In the genomic region with DNA sequence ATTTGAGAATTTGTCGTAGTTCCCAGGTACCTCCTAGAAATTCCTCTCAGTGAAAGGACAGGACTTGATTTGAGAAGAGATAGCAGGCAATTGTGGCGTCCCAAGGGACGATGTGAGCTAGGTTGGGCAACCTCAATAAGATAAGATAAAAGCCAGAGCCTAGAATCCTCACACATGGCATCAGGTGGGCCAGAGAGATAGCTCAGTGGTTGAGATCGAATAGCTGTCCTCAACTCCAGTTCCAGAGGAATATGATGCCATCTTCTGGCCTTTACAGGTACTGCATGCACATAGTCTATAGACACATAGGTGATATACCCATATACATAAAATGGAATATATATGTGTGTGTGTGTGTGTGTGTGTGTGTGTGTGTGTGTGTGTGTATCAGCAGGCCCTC, we compare ENCODE assay signal across 8 mouse cellular contexts. TPM values are rescaled to one million over a fixed set of nuclear protein-coding genes. Genes with fewer than 3 reads are reported as not detected.
DNase-seq lines count a peak whose midpoint lies in the region; ATAC-seq and TF ChIP-seq lines count a peak whose summit lies in the region.
"Had no signal": no experiment of that assay in that cellular context is flagged by ENCODE, and none has a peak within 500 bp of the region (broad histone marks: within the 10 kb centered on the region; RNA-seq: fewer than 3 reads in every experiment).

No protein-coding gene starts in this region.

- no peaks in the 10 kb centered on the region for H3K27me3 ChIP-seq in kidney, adult 2 months (replicated peaks; ENCODE audit: control insufficient read depth, insufficient read depth, low read length)
- peaks cover 22% of the 10 kb centered on the region for H3K27me3 ChIP-seq in G1E (ENCODE audit: insufficient read depth, low read length)

- TF ChIP-seq POLR2A in kidney, adult 2 months (IDR thresholded peaks at IDR 0.05; ENCODE audit: low read depth, low read length): no peak

- ATAC-seq in G1E (ENCODE audit: extremely low read depth, insufficient number of reproducible peaks, low FRiP score, poor library complexity, severe bottlenecking): no peak
- ATAC-seq in megakaryocyte progenitor cell, adult 5-6 weeks (replicated peaks; ENCODE audit: poor library complexity): peak; percentile 98

- H3K9me3 ChIP-seq in G1E (replicated peaks): no peaks in the 10 kb centered on the region
- H3K9me3 ChIP-seq: limb, embryonic 15.5 days had no signal

- no peak overlapping the region for H3K27ac ChIP-seq in kidney, adult 2 months (ENCODE audit: insufficient read depth, low read depth, low read length)
- H3K27ac ChIP-seq: limb, embryonic 15.5 days had no signal

- no peaks in the 10 kb centered on the region for H3K36me3 ChIP-seq in kidney, adult 2 months (ENCODE audit: control insufficient read depth, insufficient read depth, low read length)
- H3K36me3 ChIP-seq in G1E (replicated peaks): no peaks in the 10 kb centered on the region
- H3K36me3 ChIP-seq: limb, embryonic 15.5 days had no signal

- no peak overlapping the region for H3K4me3 ChIP-seq in kidney, adult 2 months (ENCODE audit: insufficient read depth, low read depth, low read length)
- H3K4me3 ChIP-seq in G1E (ENCODE audit: low read depth, low read length): no peak overlapping the region
- H3K4me3 ChIP-seq: limb, embryonic 15.5 days had no signal

- WGBS in kidney, adult 2 months: 70% methylated on average over 4 of the region's 4 CpGs

- peak; percentile 46 for TF ChIP-seq CTCF in kidney, adult 2 months (conservative IDR thresholded peaks at IDR 0.05; ENCODE audit: insufficient read depth, insufficient read length, low read depth, low read length)
- TF ChIP-seq CTCF in G1E (IDR thresholded peaks at IDR 0.05; ENCODE audit: low read depth, low read length): peak; percentile 67

- H3K4me1 ChIP-seq in kidney, adult 2 months (ENCODE audit: control insufficient read depth, insufficient read depth, low read length): no peaks in the 10 kb centered on the region
- peaks cover 63% of the 10 kb centered on the region for H3K4me1 ChIP-seq in G1E (ENCODE audit: insufficient read depth, low read depth, low read length)

- peak; percentile 38 for DNase-seq in kidney, adult 2 months
- DNase-seq in kidney, adult 18-20 months: no peak
- DNase-seq in A20 (ENCODE audit: low read depth, low spot score): peak; percentile 68
- peak; percentile 45 for DNase-seq in G1E (ENCODE audit: low spot score)
- peak; percentile 40 for DNase-seq in embryo, embryonic 9.5 days (ENCODE audit: extremely low spot score)
- no peak for DNase-seq in ovary, adult 18-20 months (ENCODE audit: low spot score)

RNA-seq across cellular contexts. Expression of a gene that starts 2.0 kb away (rescaled TPM):
- polyA plus RNA-seq in kidney, adult 2 months (2012; rRNA removed): 3.2 and 3.6 TPM in 2 replicates
- not detected in 2 replicates for total RNA-seq in G1E (2014; fragmentation: Nextera tagmentation)
- under 0.01 TPM in 1 of 2 replicates, not detected in the other for total RNA-seq in G1E (2017)
- polyA plus RNA-seq in G1E (2012): 0.01 TPM in 1 of 2 replicates, not detected in the other
- total RNA-seq in megakaryocyte progenitor cell, adult 5-6 weeks (2015): not detected in 2 replicates
- total RNA-seq in megakaryocyte progenitor cell, adult 5-6 weeks (2017): 0.04 TPM in 1 of 2 replicates, not detected in the other

RNA-seq across cellular contexts. Expression of a gene that starts 16.8 kb away (rescaled TPM):
- polyA plus RNA-seq in kidney, adult 2 months (2012; rRNA removed): 36.2 and 44.4 TPM in 2 replicates
- total RNA-seq in G1E (2014; fragmentation: Nextera tagmentation): 12.3 and 12.7 TPM in 2 replicates
- 16.1 and 16.4 TPM in 2 replicates for total RNA-seq in G1E (2017)
- 14.2 and 14.4 TPM in 2 replicates for polyA plus RNA-seq in G1E (2012)
- 6.9 and 7.8 TPM in 2 replicates for total RNA-seq in megakaryocyte progenitor cell, adult 5-6 weeks (2015)
- 8.4 and 8.6 TPM in 2 replicates for total RNA-seq in megakaryocyte progenitor cell, adult 5-6 weeks (2017)

Comparison
In these comparisons a context has a peak if more than half of its experiments do, and no peak if none do; other contexts are left out.
1. DNase-seq: peak in kidney, adult 2 months (single experiment), A20 (single experiment), G1E (single experiment) and embryo, embryonic 9.5 days (single experiment); none in kidney, adult 18-20 months (single experiment) and ovary, adult 18-20 months (single experiment).